Mouse (Mus musculus): ENCODE results near the gene Exoc7. TPM values are rescaled to one million over a fixed set of nuclear protein-coding genes. Genes with fewer than 3 reads are reported as not detected.

The Exoc7 gene
- polyA plus RNA-seq, 1 experiment from 2014 or later = 51.1 TPM

- Histone ChIP-seq H3K4me1 (ENCODE audit: control insufficient read depth in 2 of 2, insufficient read depth in 2 of 2, low read length in 2 of 2) (peaks cover 17 to 27% of the 10 kb centered on the region in 2 experiments), H3K4me2 (ENCODE audit: low read length) (no peak overlapping the region), H3K9ac (ENCODE audit: low read length) (peak overlapping the region; percentile 27; the same call in 1 of the 2 replicates), H3K27ac (replicated peaks in 1 of 2; ENCODE audit: control insufficient read depth in 1 of 2, insufficient read depth in 1 of 2, low read depth in 2 of 2, low read length in 2 of 2) (no peak overlapping the region), H3K36me3 (ENCODE audit: control insufficient read depth, insufficient read depth, low read length) (no peaks in the 10 kb centered on the region), H3K27me3 (ENCODE audit: control insufficient read depth, insufficient read depth, low read length) (peaks cover 24% of the 10 kb centered on the region), H3K9me3 (ENCODE audit: control insufficient read depth, low read length) (no peaks in the 10 kb centered on the region), H3K4me3 (ENCODE audit: control insufficient read depth in 1 of 2, insufficient read depth in 1 of 2, low read depth in 1 of 2, low read length in 2 of 2) (no peak overlapping the region)
- no peak for ATAC-seq (ENCODE audit: insufficient number of reproducible peaks, insufficient read depth, low FRiP score, low read depth)
- 49% methylated on average over 18 of the region's 19 CpGs for WGBS
These were observed 25.4 kb upstream of the Exoc7 start for GRCm38 (mm10) chr11:116332232-116332982.

- Histone ChIP-seq H3K4me1 (ENCODE audit: control insufficient read depth in 2 of 2, insufficient read depth in 2 of 2, low read length in 2 of 2) (peaks cover 15 to 25% of the 10 kb centered on the region in 2 experiments), H3K4me2 (ENCODE audit: low read length) (no peak overlapping the region), H3K27ac (replicated peaks in 1 of 2; ENCODE audit: control insufficient read depth in 1 of 2, insufficient read depth in 1 of 2, low read depth in 2 of 2, low read length in 2 of 2) (no peak overlapping the region), H3K27me3 (ENCODE audit: control insufficient read depth, insufficient read depth, low read length) (peaks cover 24% of the 10 kb centered on the region), H3K9me3 (ENCODE audit: control insufficient read depth, low read length) (no peaks in the 10 kb centered on the region), H3K4me3 (ENCODE audit: control insufficient read depth in 1 of 2, insufficient read depth in 1 of 2, low read depth in 1 of 2, low read length in 2 of 2) (no peak overlapping the region), H3K36me3 (ENCODE audit: control insufficient read depth, insufficient read depth, low read length) (no peaks in the 10 kb centered on the region), H3K9ac (ENCODE audit: low read length) (no peak overlapping the region)
- no peak for ATAC-seq (ENCODE audit: insufficient number of reproducible peaks, insufficient read depth, low FRiP score, low read depth)
- 79% methylated on average over 7 of the region's 7 CpGs for WGBS
These were observed 23.1 kb upstream of the Exoc7 start for GRCm38 (mm10) chr11:116330211-116330518.

- H3K36me3 ChIP-seq (ENCODE audit: control insufficient read depth, insufficient read depth, low read length) = no peaks in the 10 kb centered on the region
- peaks cover 18% of the 10 kb centered on the region for H3K27me3 ChIP-seq (ENCODE audit: control insufficient read depth, insufficient read depth, low read length)
- H3K9ac ChIP-seq (ENCODE audit: low read length) = no peak overlapping the region
- H3K9me3 ChIP-seq (ENCODE audit: control insufficient read depth, low read length) = no peaks in the 10 kb centered on the region
- no peak overlapping the region for H3K4me2 ChIP-seq (ENCODE audit: low read length)
- no peak; the same call in 1 of the 2 replicates for ATAC-seq (ENCODE audit: insufficient number of reproducible peaks, insufficient read depth, low FRiP score, low read depth)
- H3K4me3 ChIP-seq (ENCODE audit: control insufficient read depth in 1 of 2, insufficient read depth in 1 of 2, low read depth in 1 of 2, low read length in 2 of 2) = no peak overlapping the region
- WGBS = 51% methylated on average over 18 of the region's 18 CpGs
- H3K4me1 ChIP-seq (ENCODE audit: control insufficient read depth in 2 of 2, insufficient read depth in 2 of 2, low read length in 2 of 2) = peaks cover 11 to 19% of the 10 kb centered on the region in 2 experiments
- no peak overlapping the region for H3K27ac ChIP-seq (replicated peaks in 1 of 2; ENCODE audit: control insufficient read depth in 1 of 2, insufficient read depth in 1 of 2, low read depth in 2 of 2, low read length in 2 of 2)
These were observed 22.5 kb upstream of the Exoc7 start for GRCm38 (mm10) chr11:116329314-116330210.

DNA sequence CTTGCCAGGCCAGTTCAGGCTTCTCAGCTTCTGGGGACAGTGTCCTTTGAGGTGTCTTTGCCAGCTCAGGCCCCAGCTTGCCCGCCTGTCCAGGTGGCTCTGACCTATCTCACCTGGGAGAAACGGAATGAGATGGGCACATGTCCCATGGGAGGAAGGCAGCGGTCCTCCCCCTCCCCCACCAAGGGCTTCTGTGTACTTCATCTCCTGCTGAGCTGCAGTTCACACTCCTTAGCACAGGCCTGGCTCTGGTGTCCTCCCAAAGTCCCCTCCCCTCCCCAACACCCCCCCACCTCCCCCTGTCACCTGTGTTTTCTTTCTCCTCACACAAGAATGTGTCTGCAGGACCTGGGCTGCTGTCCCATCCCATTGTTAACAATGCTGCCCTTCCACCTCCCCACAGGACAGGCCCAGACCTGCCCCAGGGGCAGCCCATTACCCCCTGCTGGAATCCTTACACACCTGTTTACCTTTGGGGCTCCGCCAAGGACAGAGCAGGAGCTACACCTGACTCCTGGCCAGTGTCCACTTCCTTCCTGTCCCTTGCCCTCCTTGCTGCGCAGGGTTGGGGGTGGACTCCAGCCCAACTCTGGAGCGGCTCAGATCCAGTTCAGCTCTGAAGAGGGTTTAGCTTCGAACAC, 20.1 kb upstream of the Exoc7 start:
- H3K4me1 ChIP-seq (ENCODE audit: control insufficient read depth in 2 of 2, insufficient read depth in 2 of 2, low read length in 2 of 2) = peaks cover 8 to 11% of the 10 kb centered on the region in 2 experiments
- H3K36me3 ChIP-seq (ENCODE audit: control insufficient read depth, insufficient read depth, low read length) = no peaks in the 10 kb centered on the region
- 79% methylated on average over 7 of the region's 7 CpGs for WGBS
- H3K27me3 ChIP-seq (ENCODE audit: control insufficient read depth, insufficient read depth, low read length) = no peaks in the 10 kb centered on the region
- H3K4me2 ChIP-seq (ENCODE audit: low read length) = no peak overlapping the region
- H3K27ac ChIP-seq (replicated peaks in 1 of 2; ENCODE audit: control insufficient read depth in 1 of 2, insufficient read depth in 1 of 2, low read depth in 2 of 2, low read length in 2 of 2) = no peak overlapping the region
- H3K4me3 ChIP-seq (ENCODE audit: control insufficient read depth in 1 of 2, insufficient read depth in 1 of 2, low read depth in 1 of 2, low read length in 2 of 2) = no peak overlapping the region
- H3K9me3 ChIP-seq (ENCODE audit: control insufficient read depth, low read length) = no peaks in the 10 kb centered on the region
- ATAC-seq (ENCODE audit: insufficient number of reproducible peaks, insufficient read depth, low FRiP score, low read depth) = no peak
- no peak overlapping the region for H3K9ac ChIP-seq (ENCODE audit: low read length)

DNA sequence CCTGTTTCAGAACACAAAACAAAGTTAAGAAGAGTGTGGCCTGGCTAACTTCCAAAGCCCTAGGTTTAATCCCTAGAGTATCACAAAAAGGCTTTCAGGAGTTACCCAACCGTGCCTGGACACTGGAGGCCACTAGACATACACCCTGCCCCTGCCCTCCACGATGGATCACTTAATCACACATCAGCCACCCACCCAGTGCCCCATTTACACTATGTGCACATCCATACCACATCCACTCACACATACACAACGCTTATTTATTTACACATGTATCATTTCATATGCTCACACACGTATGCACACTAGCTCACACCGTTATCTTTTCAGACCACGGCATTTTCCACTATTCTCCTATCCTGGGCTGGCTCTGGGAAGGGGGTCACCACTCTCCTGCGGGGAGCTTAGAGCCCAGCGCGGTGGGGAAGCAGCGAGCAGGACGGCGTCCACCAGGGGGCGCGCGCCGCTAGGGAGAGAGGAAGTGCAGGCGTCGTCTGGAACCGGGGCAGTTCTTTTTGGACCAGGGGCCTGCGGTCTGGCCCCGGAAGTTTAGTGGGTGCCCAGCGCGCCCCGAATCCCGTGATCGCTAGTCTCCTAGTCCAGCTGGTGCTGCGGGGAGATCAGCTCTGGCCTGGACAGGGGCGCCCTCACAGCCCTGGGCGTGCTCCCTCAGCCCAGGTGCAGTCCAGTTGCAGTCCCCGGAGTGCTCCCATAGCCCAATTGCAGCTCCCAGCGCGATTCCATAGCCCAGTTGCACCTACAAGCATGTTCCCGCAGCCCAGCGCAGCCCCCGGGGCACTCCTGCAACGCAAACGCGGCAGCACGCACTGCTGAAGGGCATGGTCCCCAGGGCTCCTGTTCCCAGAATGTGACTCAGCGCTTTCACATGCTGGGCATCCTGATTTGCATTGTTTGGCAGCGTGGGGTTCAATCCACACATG, 12.0 kb upstream of the Exoc7 start:
- H3K4me1 ChIP-seq (ENCODE audit: control insufficient read depth in 2 of 2, insufficient read depth in 2 of 2, low read length in 2 of 2) = peaks cover 0 to 3% of the 10 kb centered on the region in 2 experiments; a peak in 1 of 4 replicates
- H3K36me3 ChIP-seq (ENCODE audit: control insufficient read depth, insufficient read depth, low read length) = no peaks in the 10 kb centered on the region
- peaks cover 3% of the 10 kb centered on the region; the same call in 1 of the 2 replicates for H3K27me3 ChIP-seq (ENCODE audit: control insufficient read depth, insufficient read depth, low read length)
- ATAC-seq (ENCODE audit: insufficient number of reproducible peaks, insufficient read depth, low FRiP score, low read depth) = peak; percentile 62; the same call in 1 of the 2 replicates
- H3K4me2 ChIP-seq (ENCODE audit: low read length) = peak overlapping the region; percentile 90
- peak overlapping the region; percentile 70 for H3K9ac ChIP-seq (ENCODE audit: low read length)
- peak overlapping the region; percentile 42 to 48 for H3K4me3 ChIP-seq (ENCODE audit: control insufficient read depth in 1 of 2, insufficient read depth in 1 of 2, low read depth in 1 of 2, low read length in 2 of 2)
- WGBS = 2% methylated on average over 40 of the region's 41 CpGs
- no peaks in the 10 kb centered on the region for H3K9me3 ChIP-seq (ENCODE audit: control insufficient read depth, low read length)
- H3K27ac ChIP-seq (replicated peaks in 1 of 2; ENCODE audit: control insufficient read depth in 1 of 2, insufficient read depth in 1 of 2, low read depth in 2 of 2, low read length in 2 of 2) = no peak overlapping the region

DNA sequence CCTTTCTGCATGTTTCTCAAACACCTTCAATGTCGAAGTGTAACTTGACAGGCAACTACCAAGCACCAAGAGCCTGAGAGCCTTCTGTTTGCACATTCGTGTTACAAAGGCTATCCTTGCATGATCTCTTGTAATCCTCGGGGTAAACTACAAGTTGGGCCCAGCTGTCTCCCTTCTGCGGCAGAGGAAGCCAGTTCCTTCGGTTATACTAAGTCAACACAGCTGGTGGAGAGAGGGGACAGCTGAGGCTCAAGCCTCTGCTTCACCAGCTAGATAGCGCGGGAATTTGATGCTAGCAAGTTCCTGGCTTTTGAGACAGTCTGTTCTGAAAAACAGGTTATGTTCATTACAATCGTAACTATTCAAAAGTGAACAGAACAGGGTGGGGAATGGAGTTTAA, 5.3 kb upstream of the Exoc7 start:
- Histone ChIP-seq H3K36me3 (ENCODE audit: control insufficient read depth, insufficient read depth, low read length) (no peaks in the 10 kb centered on the region), H3K9me3 (ENCODE audit: control insufficient read depth, low read length) (no peaks in the 10 kb centered on the region), H3K27ac (replicated peaks in 1 of 2; ENCODE audit: control insufficient read depth in 1 of 2, insufficient read depth in 1 of 2, low read depth in 2 of 2, low read length in 2 of 2) (no peak overlapping the region), H3K4me1 (ENCODE audit: control insufficient read depth in 2 of 2, insufficient read depth in 2 of 2, low read length in 2 of 2) (no peaks in the 10 kb centered on the region), H3K9ac (ENCODE audit: low read length) (no peak overlapping the region), H3K4me2 (ENCODE audit: low read length) (no peak overlapping the region), H3K4me3 (ENCODE audit: control insufficient read depth in 1 of 2, insufficient read depth in 1 of 2, low read depth in 1 of 2, low read length in 2 of 2) (no peak overlapping the region), H3K27me3 (ENCODE audit: control insufficient read depth, insufficient read depth, low read length) (no peaks in the 10 kb centered on the region)
- 50% methylated on average over 8 of the region's 8 CpGs for WGBS
- no peak for ATAC-seq (ENCODE audit: insufficient number of reproducible peaks, insufficient read depth, low FRiP score, low read depth)

GRCm38 (mm10) chr11:116311169-116311568, 4.1 kb upstream of the Exoc7 start:
- Histone ChIP-seq H3K4me2 (ENCODE audit: low read length) (no peak overlapping the region), H3K36me3 (ENCODE audit: control insufficient read depth, insufficient read depth, low read length) (no peaks in the 10 kb centered on the region), H3K27me3 (ENCODE audit: control insufficient read depth, insufficient read depth, low read length) (no peaks in the 10 kb centered on the region), H3K27ac (replicated peaks in 1 of 2; ENCODE audit: control insufficient read depth in 1 of 2, insufficient read depth in 1 of 2, low read depth in 2 of 2, low read length in 2 of 2) (no peak overlapping the region), H3K9ac (ENCODE audit: low read length) (no peak overlapping the region), H3K9me3 (ENCODE audit: control insufficient read depth, low read length) (no peaks in the 10 kb centered on the region), H3K4me1 (ENCODE audit: control insufficient read depth in 2 of 2, insufficient read depth in 2 of 2, low read length in 2 of 2) (no peaks in the 10 kb centered on the region; a peak in 1 of 4 replicates), H3K4me3 (ENCODE audit: control insufficient read depth in 1 of 2, insufficient read depth in 1 of 2, low read depth in 1 of 2, low read length in 2 of 2) (no peak overlapping the region)
- ATAC-seq (ENCODE audit: insufficient number of reproducible peaks, insufficient read depth, low FRiP score, low read depth) = no peak
- WGBS = 34% methylated on average over 8 of the region's 8 CpGs

All from heart, embryonic 14.5 days (tissue).